Mouse (Mus musculus): Measurements from ENCODE around the gene Ptbp1. TPM values are rescaled to one million over a fixed set of nuclear protein-coding genes. Genes with fewer than 3 reads are reported as not detected.

The Ptbp1 gene
- total RNA-seq, 2 experiments from 2014 or later: 12.7 to 22.7 TPM

Small RNAs within 50 kb of the gene (microRNA-seq; reads per million reads assigned to microRNA genes)
- gene Mir6910: not detected

Other genes with a start within 250 kb of the Ptbp1 start
- gene C2cd4c, start 240.4 kb upstream of the Ptbp1 start, total RNA-seq (2021): under 1 TPM; 0.41 to 0.55 TPM
- 10 to 100 TPM in 1 of 2 experiments, 1 to 10 TPM in 1; 7.5 to 10.0 TPM for gene Shc2, start 216.5 kb upstream of the Ptbp1 start, total RNA-seq (2021)
- gene Odf3l2, start 208.7 kb upstream of the Ptbp1 start, total RNA-seq (2021): 100 to 1,000 TPM in 1 of 2 experiments, 10 to 100 TPM in 1; 42.1 to 178 TPM
- not detected for gene Madcam1, start 189.9 kb upstream of the Ptbp1 start, total RNA-seq (2021)
- gene Tpgs1, start 185.1 kb upstream of the Ptbp1 start, total RNA-seq (2021): 10 to 100 TPM; 19.1 to 19.7 TPM
- 100 to 1,000 TPM; 388 to 419 TPM for gene Cdc34, start 172.2 kb upstream of the Ptbp1 start, total RNA-seq (2021)
- gene Gzmm, start 165.4 kb upstream of the Ptbp1 start, total RNA-seq (2021): 10 to 100 TPM in 1 of 2 experiments, 1 to 10 TPM in 1; 8.3 to 10.1 TPM
- gene Bsg, start 149.9 kb upstream of the Ptbp1 start, total RNA-seq (2021): 100 to 1,000 TPM; 540 to 773 TPM
- under 1 TPM; 0.47 to 0.66 TPM for gene Hcn2, start 137.8 kb upstream of the Ptbp1 start, total RNA-seq (2021)
- 10 to 100 TPM; 31.9 to 36.7 TPM for gene Polrmt, start 107.8 kb upstream of the Ptbp1 start, total RNA-seq (2021)
- not detected for gene Fgf22, start 99.4 kb upstream of the Ptbp1 start, total RNA-seq (2021)
- 10 to 100 TPM; 49.5 to 54.5 TPM for gene Rnf126, start 87.5 kb upstream of the Ptbp1 start, total RNA-seq (2021)
- gene Fstl3, start 77.2 kb upstream of the Ptbp1 start, total RNA-seq (2021): 1 to 10 TPM; 1.2 to 1.9 TPM
- gene Prss57, start 63.5 kb upstream of the Ptbp1 start, total RNA-seq (2021): not detected
- 10 to 100 TPM; 11.1 to 22.9 TPM for gene Palm, start 60.9 kb upstream of the Ptbp1 start, total RNA-seq (2021)
- under 1 TPM in 1 of 2 experiments, not detected in 1; 0.40 TPM for gene Misp, start 33.4 kb upstream of the Ptbp1 start, total RNA-seq (2021)
- not detected for gene Prtn3, start 20.0 kb downstream of the Ptbp1 start, total RNA-seq (2021)
- gene Plppr3, start 20.2 kb downstream of the Ptbp1 start, total RNA-seq (2021): under 1 TPM; 0.11 to 0.17 TPM
- gene Elane, start 31.8 kb downstream of the Ptbp1 start, total RNA-seq (2021): not detected
- 100 to 1,000 TPM in 1 of 2 experiments, 10 to 100 TPM in 1; 46.0 to 111 TPM for gene Cfd, start 36.4 kb downstream of the Ptbp1 start, total RNA-seq (2021)
- 10 to 100 TPM; 31.2 to 32.8 TPM for gene Med16, start 54.5 kb downstream of the Ptbp1 start, total RNA-seq (2021)
- not detected for gene Gm26602, start 56.4 kb downstream of the Ptbp1 start, total RNA-seq (2021)
- under 1 TPM; 0.21 TPM for gene Kiss1r, start 62.5 kb downstream of the Ptbp1 start, total RNA-seq (2021)
- 100 to 1,000 TPM; 114 to 115 TPM for gene R3hdm4, start 66.8 kb downstream of the Ptbp1 start, total RNA-seq (2021)
- gene Arid3a, start 72.6 kb downstream of the Ptbp1 start, total RNA-seq (2021): 1 to 10 TPM; 1.5 to 1.7 TPM
- gene Wdr18, start 105.7 kb downstream of the Ptbp1 start, total RNA-seq (2021): 10 to 100 TPM; 21.0 to 22.9 TPM
- under 1 TPM; 0.32 to 0.59 TPM for gene Grin3b, start 116.3 kb downstream of the Ptbp1 start, total RNA-seq (2021)
- gene Tmem259, start 129.9 kb downstream of the Ptbp1 start, total RNA-seq (2021): 10 to 100 TPM; 68.7 to 84.2 TPM
- 10 to 100 TPM in 1 of 2 experiments, 1 to 10 TPM in 1; 5.2 to 10.5 TPM for gene Cnn2, start 134.2 kb downstream of the Ptbp1 start, total RNA-seq (2021)
- gene Abca7, start 142.1 kb downstream of the Ptbp1 start, total RNA-seq (2021): 1 to 10 TPM; 6.6 to 7.6 TPM
- gene Arhgap45, start 162.2 kb downstream of the Ptbp1 start, total RNA-seq (2021): 1 to 10 TPM in 1 of 2 experiments, under 1 TPM in 1; 0.75 to 1.3 TPM
- gene Polr2e, start 185.4 kb downstream of the Ptbp1 start, total RNA-seq (2021): 10 to 100 TPM; 44.3 to 46.2 TPM
- gene Gpx4, start 192.7 kb downstream of the Ptbp1 start, total RNA-seq (2021): 100 to 1,000 TPM; 631 to 739 TPM